Mouse (Mus musculus): ENCODE measurements around the gene Lpp. TPM values are rescaled to one million over a fixed set of nuclear protein-coding genes. Genes with fewer than 3 reads are reported as not detected.

Gene Lpp
- polyA plus RNA-seq, 1 experiment from 2014 or later = 9.6 TPM

GRCm38 (mm10) chr16:24561602-24562001 is 168.3 kb downstream of the Lpp start:
- H3K4me1 ChIP-seq (ENCODE audit: control insufficient read depth, insufficient read depth, low read length) = no peaks in the 10 kb centered on the region
- no peak overlapping the region for H3K9ac ChIP-seq (replicated peaks; ENCODE audit: low read length)
- H3K9me3 ChIP-seq (ENCODE audit: control insufficient read depth, low read length) = no peaks in the 10 kb centered on the region
- H3K27ac ChIP-seq (replicated peaks; ENCODE audit: low read depth, low read length) = no peak overlapping the region
- no peaks in the 10 kb centered on the region for H3K27me3 ChIP-seq (ENCODE audit: control insufficient read depth, insufficient read depth, low read length)
- H3K4me2 ChIP-seq (ENCODE audit: low read length) = no peak overlapping the region
- no peaks in the 10 kb centered on the region for H3K36me3 ChIP-seq (ENCODE audit: control insufficient read depth, insufficient read depth, low read length)
- ATAC-seq (ENCODE audit: low FRiP score, low TSS enrichment) (no peak), DNase-seq (no peak)
- no peak overlapping the region for H3K4me3 ChIP-seq (replicated peaks; ENCODE audit: low read depth, low read length)
- 88% methylated on average over 4 of the region's 4 CpGs for WGBS

- ATAC-seq (ENCODE audit: low FRiP score, low TSS enrichment) = no peak
- no peak overlapping the region for H3K9ac ChIP-seq (replicated peaks; ENCODE audit: low read length)
- H3K36me3 ChIP-seq (ENCODE audit: control insufficient read depth, insufficient read depth, low read length) = no peaks in the 10 kb centered on the region
- WGBS = 93% methylated on average over 7 of the region's 7 CpGs
- H3K4me1 ChIP-seq (ENCODE audit: control insufficient read depth, insufficient read depth, low read length) = no peaks in the 10 kb centered on the region
- no peak overlapping the region for H3K4me2 ChIP-seq (ENCODE audit: low read length)
- DNase-seq = no peak
- no peaks in the 10 kb centered on the region for H3K9me3 ChIP-seq (ENCODE audit: control insufficient read depth, low read length)
- H3K27me3 ChIP-seq (ENCODE audit: control insufficient read depth, insufficient read depth, low read length) = no peaks in the 10 kb centered on the region
- H3K4me3 ChIP-seq (replicated peaks; ENCODE audit: low read depth, low read length) = no peak overlapping the region
- H3K27ac ChIP-seq (replicated peaks; ENCODE audit: low read depth, low read length) = no peak overlapping the region
Measured at GRCm38 (mm10) chr16:24565311-24565710, 172.0 kb downstream of the Lpp start.

GRCm38 (mm10) chr16:24566277-24566676 is 173.0 kb downstream of the Lpp start:
- Histone ChIP-seq H3K4me3 (replicated peaks; ENCODE audit: low read depth, low read length) (no peak overlapping the region), H3K27ac (replicated peaks; ENCODE audit: low read depth, low read length) (no peak overlapping the region), H3K36me3 (ENCODE audit: control insufficient read depth, insufficient read depth, low read length) (no peaks in the 10 kb centered on the region), H3K4me1 (ENCODE audit: control insufficient read depth, insufficient read depth, low read length) (no peaks in the 10 kb centered on the region), H3K9me3 (ENCODE audit: control insufficient read depth, low read length) (no peaks in the 10 kb centered on the region), H3K27me3 (ENCODE audit: control insufficient read depth, insufficient read depth, low read length) (no peaks in the 10 kb centered on the region), H3K9ac (replicated peaks; ENCODE audit: low read length) (no peak overlapping the region), H3K4me2 (ENCODE audit: low read length) (no peak overlapping the region)
- no peak for ATAC-seq (ENCODE audit: low FRiP score, low TSS enrichment)
- DNase-seq = no peak
- 77% methylated on average over 3 of the region's 3 CpGs for WGBS

- no peak overlapping the region for H3K9ac ChIP-seq (replicated peaks; ENCODE audit: low read length)
- H3K36me3 ChIP-seq (ENCODE audit: control insufficient read depth, insufficient read depth, low read length) = no peaks in the 10 kb centered on the region
- DNase-seq (no peak), ATAC-seq (ENCODE audit: low FRiP score, low TSS enrichment) (no peak)
- no peak overlapping the region for H3K4me3 ChIP-seq (replicated peaks; ENCODE audit: low read depth, low read length)
- no peaks in the 10 kb centered on the region for H3K27me3 ChIP-seq (ENCODE audit: control insufficient read depth, insufficient read depth, low read length)
- WGBS = 90% methylated on average over 3 of the region's 3 CpGs
- no peaks in the 10 kb centered on the region for H3K4me1 ChIP-seq (ENCODE audit: control insufficient read depth, insufficient read depth, low read length)
- H3K4me2 ChIP-seq (ENCODE audit: low read length) = no peak overlapping the region
- no peaks in the 10 kb centered on the region for H3K9me3 ChIP-seq (ENCODE audit: control insufficient read depth, low read length)
- H3K27ac ChIP-seq (replicated peaks; ENCODE audit: low read depth, low read length) = no peak overlapping the region
Measured at GRCm38 (mm10) chr16:24567562-24567961, 174.3 kb downstream of the Lpp start.

GRCm38 (mm10) chr16:24568061-24568460 is 174.8 kb downstream of the Lpp start:
- Histone ChIP-seq H3K4me2 (ENCODE audit: low read length) (no peak overlapping the region), H3K9me3 (ENCODE audit: control insufficient read depth, low read length) (no peaks in the 10 kb centered on the region), H3K9ac (replicated peaks; ENCODE audit: low read length) (no peak overlapping the region), H3K4me1 (ENCODE audit: control insufficient read depth, insufficient read depth, low read length) (no peaks in the 10 kb centered on the region), H3K27ac (replicated peaks; ENCODE audit: low read depth, low read length) (no peak overlapping the region), H3K36me3 (ENCODE audit: control insufficient read depth, insufficient read depth, low read length) (no peaks in the 10 kb centered on the region), H3K27me3 (ENCODE audit: control insufficient read depth, insufficient read depth, low read length) (no peaks in the 10 kb centered on the region), H3K4me3 (replicated peaks; ENCODE audit: low read depth, low read length) (no peak overlapping the region)
- 85% methylated on average over 3 of the region's 3 CpGs for WGBS
- DNase-seq = no peak
- no peak for ATAC-seq (ENCODE audit: low FRiP score, low TSS enrichment)

GRCm38 (mm10) chr16:24569681-24570080 is 176.4 kb downstream of the Lpp start:
- Histone ChIP-seq H3K27me3 (ENCODE audit: control insufficient read depth, insufficient read depth, low read length) (no peaks in the 10 kb centered on the region), H3K27ac (replicated peaks; ENCODE audit: low read depth, low read length) (no peak overlapping the region), H3K4me1 (ENCODE audit: control insufficient read depth, insufficient read depth, low read length) (no peaks in the 10 kb centered on the region), H3K36me3 (ENCODE audit: control insufficient read depth, insufficient read depth, low read length) (no peaks in the 10 kb centered on the region), H3K9ac (replicated peaks; ENCODE audit: low read length) (no peak overlapping the region), H3K9me3 (ENCODE audit: control insufficient read depth, low read length) (no peaks in the 10 kb centered on the region), H3K4me2 (ENCODE audit: low read length) (no peak overlapping the region), H3K4me3 (replicated peaks; ENCODE audit: low read depth, low read length) (no peak overlapping the region)
- ATAC-seq (ENCODE audit: low FRiP score, low TSS enrichment) (no peak), DNase-seq (no peak)
- WGBS = 81% methylated on average over 5 of the region's 5 CpGs

- no peak overlapping the region for H3K4me3 ChIP-seq (replicated peaks; ENCODE audit: low read depth, low read length)
- no peaks in the 10 kb centered on the region for H3K9me3 ChIP-seq (ENCODE audit: control insufficient read depth, low read length)
- no peak for DNase-seq
- no peak overlapping the region for H3K4me2 ChIP-seq (ENCODE audit: low read length)
- WGBS = 89% methylated on average over 2 of the region's 2 CpGs
- H3K9ac ChIP-seq (replicated peaks; ENCODE audit: low read length) = no peak overlapping the region
- no peaks in the 10 kb centered on the region for H3K36me3 ChIP-seq (ENCODE audit: control insufficient read depth, insufficient read depth, low read length)
- no peak overlapping the region for H3K27ac ChIP-seq (replicated peaks; ENCODE audit: low read depth, low read length)
- H3K27me3 ChIP-seq (ENCODE audit: control insufficient read depth, insufficient read depth, low read length) = no peaks in the 10 kb centered on the region
- H3K4me1 ChIP-seq (ENCODE audit: control insufficient read depth, insufficient read depth, low read length) = peaks cover 6% of the 10 kb centered on the region; the same call in 1 of the 2 replicates
- no peak for ATAC-seq (ENCODE audit: low FRiP score, low TSS enrichment)
Measured at GRCm38 (mm10) chr16:24576999-24577398, 183.7 kb downstream of the Lpp start.

- DNase-seq (no peak), ATAC-seq (ENCODE audit: low FRiP score, low TSS enrichment) (no peak)
- no peak overlapping the region for H3K27ac ChIP-seq (replicated peaks; ENCODE audit: low read depth, low read length)
- no peaks in the 10 kb centered on the region for H3K9me3 ChIP-seq (ENCODE audit: control insufficient read depth, low read length)
- H3K36me3 ChIP-seq (ENCODE audit: control insufficient read depth, insufficient read depth, low read length) = no peaks in the 10 kb centered on the region
- H3K27me3 ChIP-seq (ENCODE audit: control insufficient read depth, insufficient read depth, low read length) = no peaks in the 10 kb centered on the region
- WGBS = 89% methylated on average over 2 of the region's 2 CpGs
- no peak overlapping the region for H3K4me2 ChIP-seq (ENCODE audit: low read length)
- H3K4me3 ChIP-seq (replicated peaks; ENCODE audit: low read depth, low read length) = no peak overlapping the region
- peaks cover 6% of the 10 kb centered on the region; the same call in 1 of the 2 replicates for H3K4me1 ChIP-seq (ENCODE audit: control insufficient read depth, insufficient read depth, low read length)
- H3K9ac ChIP-seq (replicated peaks; ENCODE audit: low read length) = no peak overlapping the region
Measured at GRCm38 (mm10) chr16:24577798-24578197, 184.5 kb downstream of the Lpp start.

- no peaks in the 10 kb centered on the region for H3K27me3 ChIP-seq (ENCODE audit: control insufficient read depth, insufficient read depth, low read length)
Measured at GRCm38 (mm10) chr16:24582847-24583246, 189.5 kb downstream of the Lpp start.

More at GRCm38 (mm10) chr16:24582847-24583246, 189.5 kb downstream of the Lpp start:
- Histone ChIP-seq H3K27ac (replicated peaks; ENCODE audit: low read depth, low read length) (no peak overlapping the region), H3K9ac (replicated peaks; ENCODE audit: low read length) (no peak overlapping the region), H3K9me3 (ENCODE audit: control insufficient read depth, low read length) (no peaks in the 10 kb centered on the region), H3K36me3 (ENCODE audit: control insufficient read depth, insufficient read depth, low read length) (no peaks in the 10 kb centered on the region), H3K4me1 (ENCODE audit: control insufficient read depth, insufficient read depth, low read length) (no peaks in the 10 kb centered on the region), H3K4me3 (replicated peaks; ENCODE audit: low read depth, low read length) (no peak overlapping the region), H3K4me2 (ENCODE audit: low read length) (no peak overlapping the region)
- 93% methylated on average over 2 of the region's 2 CpGs for WGBS
- no peak for DNase-seq
- no peak for ATAC-seq (ENCODE audit: low FRiP score, low TSS enrichment)
